Mouse (Mus musculus) small intestine, adult 2 months (tissue): ENCODE data around the gene Asprv1. TPM values are rescaled to one million over a fixed set of nuclear protein-coding genes. Genes with fewer than 3 reads are reported as not detected.

ENCODE experiments used
- H3K27ac ChIP-seq: fragments of 200-500 bp; 2 replicates; pipeline ENCODE4 v1.5.1; 2012; ENCODE audit warnings: low read depth, low read length, control low read depth, inconsistent platforms; ENCODE audit not compliant: insufficient read depth
- H3K27me3 ChIP-seq: fragments of 200-500 bp; 2 replicates; pipeline ENCODE4 v1.6.1; 2012; ENCODE audit warnings: mild to moderate bottlenecking, moderate library complexity, low read length, inconsistent platforms; ENCODE audit not compliant: control insufficient read depth, insufficient read depth
- H3K36me3 ChIP-seq: fragments of 200-500 bp; 2 replicates; pipeline ENCODE4 v1.6.1; 2012; ENCODE audit warnings: mild to moderate bottlenecking, low read length, control low read depth, inconsistent platforms; ENCODE audit not compliant: control insufficient read depth, insufficient read depth
- H3K4me1 ChIP-seq: fragments of 200-500 bp; 2 replicates; pipeline ENCODE4 v1.6.1; 2012; ENCODE audit warnings: low read length, inconsistent platforms, mixed read lengths; ENCODE audit not compliant: control insufficient read depth, insufficient read depth, insufficient read length
- H3K4me3 ChIP-seq: fragments of 200-500 bp; 2 replicates; pipeline ENCODE4 v1.5.1; 2012; ENCODE audit warnings: low read depth, mild to moderate bottlenecking, control low read depth, inconsistent platforms, low read length, moderate library complexity
- CTCF ChIP-seq: fragments of 200-500 bp; IDR thresholded peaks from 2 replicates; pipeline ENCODE4 v1.5.1; 2012; ENCODE audit warnings: low read depth, mild to moderate bottlenecking, control low read depth, inconsistent platforms, low read length, moderate library complexity, mixed read lengths; ENCODE audit not compliant: insufficient replicate concordance, insufficient read length; ENCODE audit errors: extremely low read depth
- POLR2A ChIP-seq: fragments of 200-500 bp; IDR thresholded peaks from 2 replicates; pipeline ENCODE4 v1.6.1; 2012; ENCODE audit warnings: low read depth, mild to moderate bottlenecking, control low read depth, inconsistent platforms, low read length, moderate library complexity
- WGBS: fragments of 180-500 bp; shearing (Covaris S2); methylation state at CpG from one replicate; pipeline ENCODE4 v1.1.7; 2018; 5-methylcytosine and 5-hydroxymethylcytosine counted together
- polyA plus RNA-seq: library from polyadenylated mRNA; depleted of rRNA; stranded (reverse); fragments of >200 nt; gene quantifications from 2 replicates; pipeline ENCODE4 v1.2.3, GENCODE M21; 2012

Asprv1 gene
- polyA plus RNA-seq, 1 experiment, result 0.23 TPM

DNA sequence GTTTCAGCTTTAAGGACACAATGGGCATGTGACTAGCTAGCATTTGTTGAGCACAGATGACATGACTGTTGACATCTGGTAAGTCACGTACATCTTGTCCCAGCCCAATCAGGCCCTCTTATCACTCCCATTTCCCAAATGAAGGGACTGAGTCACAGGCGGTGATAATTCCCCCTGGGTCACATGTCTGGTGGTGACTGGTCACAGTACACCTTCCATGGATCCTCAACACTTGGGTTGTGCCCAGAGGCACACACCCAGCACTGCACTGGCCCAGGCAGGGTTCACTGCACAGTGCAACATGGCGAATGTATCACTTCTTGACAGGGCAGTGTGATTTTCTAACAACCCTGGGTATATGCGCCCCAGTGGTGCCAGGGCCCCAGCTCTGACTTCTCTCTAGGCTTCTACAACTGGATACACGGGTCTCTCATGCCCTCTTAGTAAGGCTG is 29.2 kb upstream of the Asprv1 start:
- Histone ChIP-seq H3K4me1 (peaks cover 41% of the 10 kb centered on the region), H3K36me3 (no peaks in the 10 kb centered on the region), H3K4me3 (no peak overlapping the region), H3K27ac (peak overlapping the region; percentile 97), H3K27me3 (no peaks in the 10 kb centered on the region)
- 63% methylated on average over 5 of the region's 5 CpGs for WGBS
- TF ChIP-seq CTCF (no peak), POLR2A (peak; percentile 47; the same call in 1 of the 2 replicates)

DNA sequence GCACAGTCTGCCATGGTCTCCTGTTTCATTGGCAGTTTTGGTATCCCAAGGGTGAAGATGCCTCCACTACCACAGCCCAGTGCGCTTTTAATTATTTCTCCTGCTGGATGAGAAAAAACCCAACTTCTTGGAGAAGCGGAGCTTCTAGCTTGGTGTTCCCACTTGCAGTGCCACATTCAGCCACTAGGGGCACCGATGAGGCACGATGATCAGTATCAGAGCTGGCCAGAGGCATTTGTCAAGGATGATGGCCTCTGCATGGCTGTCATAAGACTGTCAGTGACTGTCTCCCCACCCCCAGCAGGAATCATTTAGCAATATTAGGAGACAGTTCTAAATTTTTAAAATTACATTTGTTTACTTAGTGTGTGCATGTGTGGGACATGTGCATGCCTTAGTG is 28.8 kb upstream of the Asprv1 start:
- Histone ChIP-seq H3K27me3 (no peaks in the 10 kb centered on the region), H3K4me1 (peaks cover 41% of the 10 kb centered on the region), H3K4me3 (no peak overlapping the region), H3K27ac (peak overlapping the region; percentile 97), H3K36me3 (no peaks in the 10 kb centered on the region)
- peak; percentile 90; the same call in 1 of the 2 replicates for TF ChIP-seq CTCF
- no peak for TF ChIP-seq POLR2A
- 27% methylated on average over 4 of the region's 4 CpGs for WGBS

DNA sequence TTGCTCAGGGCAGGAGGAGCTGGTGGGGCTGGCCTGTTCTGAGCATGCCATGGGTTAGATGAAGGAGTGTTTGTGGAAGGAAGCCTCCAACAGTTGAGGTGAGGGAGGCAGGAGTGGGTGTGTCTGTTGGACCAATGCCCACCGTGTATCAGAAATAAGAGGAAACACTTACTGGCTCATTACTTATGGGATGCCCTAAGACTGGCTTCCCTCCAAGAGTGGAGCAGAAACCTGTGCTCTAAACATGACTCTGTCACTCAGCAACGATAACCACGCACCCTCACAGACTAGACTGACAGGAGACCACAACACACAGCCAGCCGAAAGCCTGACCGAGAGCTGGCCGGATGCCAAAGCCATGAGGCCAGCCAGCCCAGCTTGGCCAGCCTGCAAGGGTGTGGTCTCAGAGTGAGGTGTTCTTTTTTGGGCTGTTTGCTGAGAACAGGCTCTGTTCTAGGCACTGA is 28.0 kb upstream of the Asprv1 start:
- Histone ChIP-seq H3K27ac (peak overlapping the region; percentile 97), H3K4me1 (peaks cover 39% of the 10 kb centered on the region), H3K27me3 (no peaks in the 10 kb centered on the region), H3K4me3 (no peak overlapping the region), H3K36me3 (no peaks in the 10 kb centered on the region)
- 3% methylated on average over 6 of the region's 6 CpGs for WGBS
- TF ChIP-seq POLR2A, result no peak
- TF ChIP-seq CTCF, result no peak

- Histone ChIP-seq H3K27me3 (no peaks in the 10 kb centered on the region), H3K4me3 (no peak overlapping the region), H3K27ac (peak overlapping the region; percentile 88), H3K4me1 (peaks cover 56% of the 10 kb centered on the region), H3K36me3 (no peaks in the 10 kb centered on the region)
- TF ChIP-seq POLR2A (peak; percentile 41; the same call in 1 of the 2 replicates), CTCF (no peak)
- 24% methylated on average over 7 of the region's 7 CpGs for WGBS
Measured at GRCm38 (mm10) chr6:86605260-86605659, 22.7 kb upstream of the Asprv1 start.

- Histone ChIP-seq H3K4me1 (peaks cover 53% of the 10 kb centered on the region), H3K36me3 (no peaks in the 10 kb centered on the region), H3K27ac (peak overlapping the region; percentile 88), H3K4me3 (no peak overlapping the region), H3K27me3 (no peaks in the 10 kb centered on the region)
- 81% methylated on average over 4 of the region's 4 CpGs for WGBS
- no peak for TF ChIP-seq POLR2A
- no peak for TF ChIP-seq CTCF
Measured at GRCm38 (mm10) chr6:86606289-86606688, 21.7 kb upstream of the Asprv1 start.

- Histone ChIP-seq H3K36me3 (no peaks in the 10 kb centered on the region), H3K27me3 (no peaks in the 10 kb centered on the region), H3K27ac (peak overlapping the region; percentile 76), H3K4me3 (no peak overlapping the region), H3K4me1 (peaks cover 51% of the 10 kb centered on the region)
- no peak for TF ChIP-seq CTCF
- no peak for TF ChIP-seq POLR2A
- 40% methylated on average over 6 of the region's 6 CpGs for WGBS
Measured at GRCm38 (mm10) chr6:86607471-86607870, 20.5 kb upstream of the Asprv1 start.

GRCm38 (mm10) chr6:86609235-86609634 is 18.7 kb upstream of the Asprv1 start:
- TF ChIP-seq POLR2A (no peak), CTCF (no peak)
- H3K27ac ChIP-seq, result peak overlapping the region; percentile 63; the same call in 1 of the 2 replicates
- 77% methylated on average over 6 of the region's 6 CpGs for WGBS
- H3K4me1 ChIP-seq, result peaks cover 51% of the 10 kb centered on the region
- no peaks in the 10 kb centered on the region for H3K36me3 ChIP-seq
- H3K4me3 ChIP-seq, result no peak overlapping the region
- H3K27me3 ChIP-seq, result no peaks in the 10 kb centered on the region
